Mouse (Mus musculus): ENCODE measurements around the gene Scaf11.

Scaf11 gene

DNA sequence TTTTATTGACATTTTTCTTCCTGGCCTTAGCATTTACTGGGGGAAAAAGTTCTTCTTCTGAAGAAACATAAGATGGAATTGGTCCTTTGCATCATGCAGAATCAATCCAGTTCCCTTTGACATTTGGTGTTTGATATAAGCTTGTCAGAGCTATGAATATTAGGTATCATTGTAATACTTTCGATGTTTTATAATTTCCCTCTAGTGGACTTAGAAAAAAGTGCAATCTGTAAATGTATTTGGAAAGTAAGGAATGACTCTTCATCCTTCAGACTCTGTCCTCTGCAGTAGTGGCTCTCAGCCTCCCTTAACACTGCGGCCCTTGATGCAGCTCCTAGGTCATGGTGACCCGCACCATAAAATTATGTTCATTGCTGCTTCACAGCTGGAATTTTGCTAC is 67.8 kb downstream of the Scaf11 start:
- no peak for DNase-seq

DNA sequence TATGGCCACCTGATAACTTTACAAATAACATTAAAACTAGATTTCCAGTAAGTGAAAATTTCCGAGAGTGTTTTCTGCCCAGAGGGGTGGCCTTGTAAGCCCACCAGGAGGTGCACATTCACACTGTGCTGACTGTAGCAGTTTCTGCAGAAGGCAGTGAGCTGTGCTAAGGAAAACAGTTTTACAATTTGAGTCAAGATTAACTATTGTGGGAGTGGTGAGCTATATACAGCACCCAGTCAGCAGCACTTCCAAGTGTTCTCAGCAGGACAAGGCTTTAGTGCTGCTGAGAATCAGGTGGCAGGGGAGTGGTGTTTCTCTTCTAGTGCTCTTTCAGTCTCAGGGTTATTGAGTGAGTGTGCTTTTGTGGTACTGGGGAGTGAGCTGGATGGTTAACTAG is 72.1 kb downstream of the Scaf11 start:
- no peak for DNase-seq

DNA sequence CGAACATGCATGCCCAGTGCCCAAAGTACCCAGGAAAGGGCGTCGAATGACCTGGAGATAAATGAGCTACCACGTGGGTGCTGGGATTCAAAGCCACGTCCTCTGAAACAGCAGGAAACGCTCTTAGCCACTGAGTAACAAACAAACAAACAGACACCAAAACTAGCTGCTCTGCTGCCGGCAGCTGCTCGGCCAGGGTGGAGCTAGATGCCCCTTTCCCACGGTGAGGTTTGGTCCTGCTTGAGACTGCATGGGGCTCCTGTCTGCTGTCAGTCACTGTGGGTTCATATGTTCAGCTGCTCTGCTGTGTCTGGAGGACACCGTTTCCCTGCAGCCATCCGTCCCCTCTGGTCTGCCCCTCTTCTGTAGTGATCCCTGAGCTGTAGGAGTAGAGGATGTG is 78.4 kb downstream of the Scaf11 start:
- DNase-seq = no peak

DNA sequence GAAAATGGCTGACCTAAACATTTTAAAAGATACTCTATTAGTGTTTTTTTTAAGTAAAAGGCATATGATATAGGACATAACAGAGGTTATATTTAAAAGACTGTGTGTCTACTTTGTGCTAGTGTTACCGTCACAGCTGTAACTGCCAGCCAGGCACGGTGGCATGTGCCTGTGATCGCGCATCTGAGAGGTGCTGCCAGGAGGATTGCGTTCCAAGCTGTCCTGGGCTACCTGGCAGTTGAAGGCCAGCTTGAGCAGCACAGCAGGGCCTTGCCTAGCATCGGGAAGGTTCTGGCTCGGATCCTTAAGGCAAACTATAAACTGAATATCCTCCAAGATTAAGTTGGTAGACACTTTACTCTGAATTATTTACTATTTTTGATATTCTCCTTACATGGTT is 82.9 kb downstream of the Scaf11 start:
- DNase-seq = no peak

DNA sequence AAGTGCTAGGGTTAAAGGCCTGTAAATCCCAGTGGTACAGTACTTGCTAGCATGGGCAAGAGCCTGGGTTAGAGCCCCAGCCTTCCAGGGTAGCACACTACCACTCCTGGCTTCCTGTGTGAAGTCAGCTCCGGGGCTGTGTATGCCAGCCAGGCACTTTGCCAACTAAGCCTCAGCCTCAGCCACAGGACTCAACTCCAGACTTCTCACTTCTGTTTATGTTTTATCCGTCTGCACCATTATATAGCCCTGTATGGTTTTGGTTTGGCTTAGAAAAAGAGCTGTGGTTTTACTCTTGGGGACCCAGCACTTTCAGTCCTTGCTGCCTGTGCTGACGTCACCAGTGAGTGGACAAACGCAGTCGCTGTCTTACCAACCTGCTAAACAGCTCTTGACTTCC is 83.4 kb downstream of the Scaf11 start:
- peak; percentile 27 for DNase-seq

DNA sequence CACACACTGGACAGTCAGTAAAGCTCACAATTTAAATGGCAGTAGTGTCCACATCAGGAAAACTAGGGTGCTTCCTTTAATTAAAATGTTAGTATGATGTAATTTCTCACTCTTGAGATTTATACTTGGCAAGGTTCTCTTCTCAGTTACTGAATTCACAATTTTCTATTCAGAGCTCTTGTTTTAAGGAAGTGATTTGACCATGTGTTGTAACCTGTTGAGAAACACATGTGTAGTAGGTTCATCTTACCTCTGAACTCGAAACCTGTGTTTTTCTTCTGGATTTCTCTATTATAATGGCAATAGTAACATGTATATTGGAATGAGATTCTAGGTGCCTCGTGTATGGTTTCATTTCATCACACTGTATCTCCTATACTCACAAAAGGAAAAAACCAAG is 84.4 kb downstream of the Scaf11 start:
- DNase-seq = no peak

DNA sequence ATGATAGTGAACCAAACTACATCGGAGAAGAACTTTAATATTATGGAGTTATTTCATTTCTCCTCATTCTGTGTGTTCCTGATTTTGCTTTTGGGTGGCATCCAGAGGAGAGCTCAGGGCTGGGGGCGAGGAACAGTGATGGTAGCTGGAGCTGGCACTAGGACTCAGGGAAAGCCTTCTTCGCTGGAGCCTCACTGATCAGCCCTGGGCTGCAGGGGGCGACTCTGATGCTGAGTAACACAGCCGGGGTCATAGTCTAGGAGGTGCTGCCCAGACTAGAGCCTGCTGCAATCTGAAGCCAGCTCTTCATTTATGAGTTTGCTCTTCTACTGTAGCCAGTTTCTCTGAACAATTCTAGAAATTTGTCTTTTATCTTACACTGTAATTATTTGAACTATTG is 87.5 kb downstream of the Scaf11 start:
- no peak for DNase-seq

DNA sequence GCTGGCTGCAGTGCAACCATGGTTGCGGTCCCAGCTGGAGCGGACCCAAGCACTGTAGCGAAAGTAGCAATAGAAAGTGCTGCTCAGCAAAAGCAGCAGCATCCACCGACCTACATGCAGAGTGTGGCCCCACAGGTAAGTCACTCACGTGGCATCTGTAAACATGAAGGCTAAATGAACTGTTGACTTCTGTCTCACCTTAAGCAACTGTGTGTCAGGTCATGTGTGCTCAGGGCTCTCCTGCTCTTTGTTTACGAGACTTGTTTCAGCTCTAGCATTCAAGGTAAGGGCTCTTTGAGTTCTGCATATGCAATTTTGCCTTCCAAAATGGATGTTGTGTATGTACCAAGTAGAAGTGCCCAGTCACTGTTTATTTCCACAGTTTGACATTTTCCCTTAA is 88.0 kb downstream of the Scaf11 start:
- no peak for DNase-seq

DNA sequence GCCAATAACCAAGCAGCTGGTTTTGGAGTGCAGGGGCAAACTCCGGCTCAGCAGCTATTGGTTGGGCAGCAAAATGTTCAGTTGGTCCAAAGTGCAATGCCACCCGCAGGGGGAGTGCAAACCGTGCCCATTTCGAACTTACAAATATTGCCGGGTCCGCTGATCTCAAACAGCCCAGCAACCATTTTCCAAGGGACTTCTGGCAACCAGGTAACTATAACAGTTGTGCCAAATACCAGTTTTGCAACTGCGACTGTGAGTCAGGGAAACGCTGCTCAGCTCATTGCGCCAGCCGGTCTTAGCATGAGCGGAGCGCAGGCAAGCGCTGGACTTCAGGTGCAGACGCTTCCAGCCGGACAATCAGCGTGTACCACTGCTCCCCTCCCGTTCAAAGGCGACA is 89.3 kb downstream of the Scaf11 start:
- DNase-seq = no peak

DNA sequence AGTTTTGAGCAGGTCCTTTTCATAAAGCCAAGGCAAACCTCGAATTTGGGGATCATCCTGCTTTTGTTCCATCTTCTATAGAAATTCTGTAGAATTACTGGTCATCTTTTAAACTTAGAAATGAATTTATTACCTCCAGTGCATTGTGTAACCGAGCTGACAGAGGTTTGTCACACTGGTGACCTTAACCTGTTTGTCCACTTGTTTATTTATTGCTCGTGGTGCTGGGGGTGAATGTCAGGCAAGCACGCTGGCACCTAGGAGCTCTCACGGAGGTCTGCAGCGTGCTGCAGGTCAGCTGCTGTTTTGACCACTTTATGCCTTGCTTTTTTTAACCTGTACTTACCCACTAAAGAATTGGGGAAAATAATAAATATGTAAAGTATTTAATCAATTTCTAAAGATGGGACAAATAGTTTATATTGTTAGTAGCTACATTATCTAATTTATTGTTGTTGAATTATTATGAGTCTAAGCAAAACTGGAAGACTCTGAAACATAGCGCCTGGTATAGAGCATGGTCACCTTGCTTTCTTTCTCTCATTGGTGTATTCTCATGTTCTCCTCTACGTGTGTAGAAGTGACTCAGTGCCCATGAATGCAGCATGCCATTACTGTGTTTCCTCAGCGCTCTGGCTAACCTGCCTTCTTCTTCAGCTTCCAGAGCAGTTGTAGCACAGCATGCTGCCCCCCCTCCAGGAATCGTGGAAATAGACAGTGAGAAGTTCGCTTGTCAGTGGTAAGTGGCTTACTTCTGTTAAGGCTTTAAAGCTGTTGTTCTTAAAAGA is 94.3 kb downstream of the Scaf11 start:
- no peak for DNase-seq

DNA sequence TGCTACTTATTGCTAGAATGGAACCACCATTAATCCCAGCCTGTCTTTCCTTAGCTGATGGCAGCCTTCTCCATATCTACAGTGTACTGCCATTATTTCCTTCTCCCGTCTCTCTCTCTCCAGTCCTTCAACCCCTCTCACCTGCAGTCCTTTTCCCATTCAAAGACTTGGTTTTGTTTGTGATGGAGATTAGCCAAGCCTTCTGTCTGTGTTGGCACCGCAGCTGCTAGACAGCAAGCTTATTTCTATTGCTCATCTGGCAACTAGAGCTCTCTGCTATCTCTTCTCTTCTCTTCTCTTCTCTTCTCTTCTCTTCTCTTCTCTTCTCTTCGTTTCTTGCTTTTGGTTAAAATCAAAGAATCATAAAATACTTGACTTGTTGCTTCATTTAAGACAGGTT is 95.3 kb downstream of the Scaf11 start:
- no peak for DNase-seq
